Mouse (Mus musculus) heart, adult 8-10 months (tissue): ENCODE data around the gene Cd3d. TPM values are rescaled to one million over a fixed set of nuclear protein-coding genes. Genes with fewer than 3 reads are reported as not detected.
"Not testable (repeated sequence)": the region's sequence is repeated elsewhere in the genome, so short reads cannot be mapped to it uniquely, and the experiment has no call there.

Experiments
- DNase-seq: peaks from one replicate; pipeline ENCODE4 v3.0.0; 2022; ENCODE audit warnings: low spot score
- total RNA-seq, 4 experiments: library from RNA; stranded (reverse); gene quantifications; 2 replicates each; pipeline ENCODE4 v1.2.4; 2022

Cd3d gene
- total RNA-seq: not detected

DNA sequence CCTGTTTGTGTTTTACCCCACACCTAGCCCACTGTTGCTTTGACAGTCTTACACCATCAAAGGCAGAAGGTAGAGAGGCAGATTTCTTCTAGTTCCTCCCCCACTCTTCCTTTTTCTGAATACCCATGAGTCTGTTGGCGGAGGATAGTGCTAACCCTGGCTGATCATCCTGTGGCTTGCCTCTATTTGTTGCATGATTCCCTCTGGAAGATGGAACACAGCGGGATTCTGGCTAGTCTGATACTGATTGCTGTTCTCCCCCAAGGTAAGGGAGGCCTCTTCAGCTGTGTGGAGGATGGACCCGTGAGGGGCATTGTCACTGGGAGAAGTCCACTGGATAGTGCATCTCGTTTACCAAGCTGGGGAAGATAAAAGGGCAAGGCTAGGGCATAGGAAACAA, at the start of gene Cd3d:
Cd3d (plus strand) TSS at position 111 of the 400 bp plus-strand sequence.
- no peak for DNase-seq

DNA sequence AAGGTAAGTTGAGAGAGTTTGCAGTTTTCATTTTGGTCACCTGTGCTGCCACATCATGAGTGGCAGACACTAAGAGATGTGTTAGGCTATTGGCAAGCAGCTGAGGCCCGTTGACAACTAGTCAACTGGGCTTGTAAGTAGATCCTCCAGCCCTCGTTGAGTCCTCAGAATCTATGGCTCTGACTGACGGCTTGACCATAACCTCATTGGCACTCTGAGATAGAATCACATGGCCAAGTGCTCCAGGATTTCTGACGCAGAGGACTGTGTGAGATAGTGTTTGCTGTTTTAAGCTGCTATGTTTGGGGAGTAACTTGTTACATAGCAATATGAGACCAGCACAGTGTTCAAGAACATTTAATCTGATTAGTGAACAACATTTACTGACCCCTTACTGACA, 39.8 kb upstream of the Cd3d start:
- DNase-seq: peak; percentile 43

DNA sequence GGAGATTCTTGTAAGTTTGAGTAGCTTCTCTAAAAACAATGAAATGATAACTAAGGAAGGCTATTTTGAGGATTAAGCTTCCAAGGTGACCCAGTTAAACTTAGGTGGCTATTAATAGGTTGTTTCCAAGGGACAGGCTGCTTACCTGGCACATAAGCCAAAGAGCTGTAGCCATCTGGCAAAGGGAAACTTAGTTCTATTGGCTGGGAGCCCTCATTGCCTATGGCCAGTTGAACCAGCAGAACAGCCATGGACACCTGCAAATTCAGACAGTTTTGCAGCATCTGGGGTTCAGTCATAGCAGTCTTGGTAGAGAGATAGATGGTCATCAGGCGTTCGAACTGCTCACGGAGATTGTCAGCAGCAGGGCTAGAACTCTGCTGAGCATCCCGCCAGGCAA, 39.2 kb upstream of the Cd3d start:
- peak; percentile 60 for DNase-seq

DNA sequence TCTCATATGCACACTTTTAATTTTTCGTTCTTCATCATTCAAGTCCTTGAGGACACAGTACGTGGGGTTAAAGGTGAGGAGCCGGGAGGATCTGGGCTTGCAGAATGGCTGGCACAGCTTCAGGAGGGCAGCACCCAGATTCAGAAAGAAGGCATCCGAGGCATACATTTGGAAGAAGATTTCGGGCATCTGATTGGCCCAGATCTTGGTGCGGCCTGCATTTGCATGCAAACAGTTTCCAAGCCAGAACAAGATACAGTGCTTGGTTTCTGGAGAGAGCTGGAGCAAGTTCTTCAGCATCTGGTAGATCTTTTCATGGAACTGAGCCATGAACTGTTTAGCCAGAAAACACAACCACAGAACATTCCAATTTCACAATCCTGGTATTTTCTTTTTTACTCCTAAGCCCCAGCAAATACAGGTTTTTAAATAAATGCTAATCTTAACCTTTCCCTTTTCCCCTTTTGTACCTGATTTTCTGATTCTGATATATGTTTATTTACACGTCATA, 35.3 kb upstream of the Cd3d start:
- DNase-seq: no peak

DNA sequence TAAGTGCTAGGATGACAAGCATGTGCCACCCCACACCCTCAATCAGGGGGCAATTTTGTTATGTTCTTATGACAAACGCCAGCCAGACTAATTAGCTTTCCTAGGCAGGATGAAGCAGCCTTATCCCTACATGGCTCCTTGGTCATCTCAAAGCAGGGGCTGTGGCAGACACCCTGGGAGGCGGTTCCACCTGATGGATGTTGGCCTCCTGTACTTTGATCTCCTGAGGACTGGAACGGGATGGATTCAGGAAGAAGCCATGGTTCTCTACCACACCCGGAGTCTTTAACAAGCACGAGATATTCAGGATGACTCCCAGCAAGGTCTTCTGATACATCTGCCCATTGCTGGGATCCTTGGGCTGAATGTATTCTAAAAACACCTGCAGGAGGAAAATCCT, 33.8 kb upstream of the Cd3d start:
- DNase-seq: no peak

DNA sequence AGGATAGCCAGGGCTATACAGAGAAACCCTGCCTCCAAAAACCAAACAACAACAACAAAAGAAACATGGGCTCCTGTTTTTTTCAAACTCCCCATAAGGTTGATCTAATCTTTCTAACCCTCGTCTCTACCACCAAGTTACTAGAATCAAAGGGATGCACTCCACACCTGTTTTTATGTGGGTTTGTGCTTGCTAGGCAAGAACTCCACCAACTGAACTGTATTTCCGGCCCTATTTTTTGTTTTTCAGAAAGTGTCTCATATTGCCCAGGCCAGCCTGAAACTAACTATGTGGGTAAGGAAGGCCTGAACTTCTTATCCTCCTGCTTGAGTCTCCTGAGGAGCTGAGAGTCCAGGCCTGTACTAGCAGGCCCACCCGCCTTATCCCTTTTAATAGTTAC, 27.2 kb upstream of the Cd3d start:
- DNase-seq: no peak

DNA sequence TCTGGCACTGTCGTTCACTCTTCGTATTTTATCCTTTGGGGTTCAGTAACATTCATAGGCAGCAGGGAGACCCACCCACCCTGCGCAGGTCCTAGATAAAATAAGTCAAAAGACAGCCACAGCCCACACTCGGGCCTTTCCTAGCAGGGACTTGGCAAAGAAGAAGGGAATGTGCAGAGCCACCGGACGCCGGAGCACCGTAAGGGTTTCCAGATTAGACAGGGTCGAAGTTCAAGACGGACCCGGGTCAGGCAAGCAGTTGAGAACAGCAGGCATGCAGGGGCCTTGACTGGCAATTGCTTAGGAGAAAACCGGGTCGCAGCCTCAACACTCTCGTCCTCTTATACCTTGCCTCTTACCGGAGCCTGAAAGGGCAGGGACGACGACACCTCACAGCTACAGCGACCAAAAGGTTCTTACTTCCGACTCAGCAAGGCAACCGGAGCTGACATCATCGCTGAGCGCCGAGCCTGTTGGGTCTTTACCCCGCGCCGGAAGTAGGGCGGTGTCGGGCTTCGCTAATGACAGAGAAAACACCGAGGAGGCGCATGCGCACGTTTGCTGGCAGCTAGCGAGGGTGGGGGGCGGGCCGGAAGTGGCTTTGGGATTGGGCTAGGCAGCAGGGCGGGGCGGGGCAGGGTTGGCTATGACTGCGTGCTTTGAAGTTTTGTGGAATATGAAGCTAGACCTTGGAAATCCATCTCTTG, 16.3 kb upstream of the Cd3d start, which contains the start of gene Ube4a:
Ube4a (minus strand) TSS at position 475 of the 707 bp plus-strand sequence.
- peak; percentile 99 for DNase-seq

DNA sequence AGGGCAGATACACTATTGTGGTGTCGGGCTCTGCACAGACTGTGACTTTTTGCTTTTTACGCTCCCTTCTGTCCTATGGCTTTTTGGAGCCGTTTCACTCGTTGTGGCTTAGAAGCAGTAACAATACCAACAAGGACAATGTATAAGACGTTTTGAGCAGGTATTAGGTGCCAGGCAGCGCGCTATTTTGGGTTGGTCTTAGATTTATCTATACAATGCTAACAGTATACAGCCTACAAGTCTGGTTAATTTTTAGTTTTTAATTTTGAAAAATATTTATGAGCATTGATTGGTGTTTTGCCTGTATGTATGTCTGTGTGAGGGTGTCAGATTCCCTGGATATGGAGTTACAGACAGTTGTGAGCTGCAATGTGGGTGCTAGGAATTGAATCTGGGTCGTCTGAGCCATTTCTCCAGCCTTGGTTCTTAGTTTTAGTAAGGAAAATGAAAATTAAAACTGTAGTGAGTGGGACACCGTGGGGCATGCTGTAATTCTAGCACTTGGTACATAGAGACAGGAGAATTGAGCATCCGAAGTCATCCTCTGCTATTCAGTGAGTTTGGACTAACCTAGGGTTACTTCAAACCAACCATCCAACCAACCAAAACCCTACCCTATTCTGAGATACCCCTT, 15.6 kb upstream of the Cd3d start:
- DNase-seq: no peak

DNA sequence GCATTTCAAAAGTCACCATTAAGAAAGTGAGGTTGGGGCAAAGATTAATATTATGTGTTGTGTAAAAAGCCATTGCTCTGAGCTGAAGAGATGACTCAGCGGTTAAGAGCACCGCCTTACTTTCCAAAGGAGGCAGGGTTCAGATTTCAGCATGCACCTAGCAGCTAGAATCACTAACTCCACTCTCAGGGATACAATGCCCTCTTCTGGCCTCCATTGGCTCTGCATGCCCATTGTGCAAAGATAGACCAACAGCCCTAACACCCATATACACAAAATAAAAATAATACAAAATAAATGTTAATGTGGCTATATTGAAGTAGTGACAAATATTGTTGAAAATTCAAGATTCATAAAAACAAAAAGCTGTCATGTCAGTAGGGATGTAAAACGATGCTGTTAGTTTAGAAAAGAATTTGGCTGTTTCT, 14.8 kb upstream of the Cd3d start:
- DNase-seq: peak; percentile 82

DNA sequence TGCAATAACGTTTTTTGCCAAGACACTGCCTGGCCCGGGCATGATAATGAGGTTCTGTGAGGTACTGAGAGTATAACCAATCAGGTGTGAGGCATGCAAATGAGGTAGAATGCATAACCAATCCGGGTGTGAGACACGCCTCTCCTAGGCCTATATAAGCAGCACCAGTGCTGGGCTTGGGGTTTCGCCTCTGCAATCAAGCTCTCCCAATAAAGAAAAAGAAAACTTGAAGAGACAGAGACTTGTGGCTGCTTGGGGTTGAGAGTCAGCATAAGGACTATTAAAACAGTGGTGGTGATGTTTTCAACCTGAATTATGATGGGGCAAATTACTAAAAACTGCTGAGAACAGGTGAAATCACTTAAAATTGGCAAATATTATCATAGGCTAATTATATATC, 13.8 kb upstream of the Cd3d start:
- DNase-seq: not testable (repeated sequence)

DNA sequence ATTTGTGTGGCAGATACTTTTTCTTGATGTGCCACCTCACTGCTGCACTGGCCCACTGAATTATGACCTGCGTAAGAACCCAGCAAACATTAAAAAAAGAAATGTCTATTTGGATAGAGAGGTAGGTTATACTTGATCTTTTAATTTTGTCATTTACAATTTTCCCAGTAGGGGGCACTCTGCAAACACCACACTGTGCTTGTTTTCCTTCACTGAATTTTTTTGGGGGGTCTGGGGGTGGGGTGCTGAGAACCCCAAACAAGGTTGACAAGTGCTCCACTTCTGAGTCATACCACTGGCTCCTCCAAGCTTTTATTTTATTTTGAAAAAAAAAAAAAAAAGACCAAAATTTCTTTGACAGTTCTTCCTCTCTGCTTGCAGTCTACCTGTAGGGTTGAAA, 12.1 kb upstream of the Cd3d start:
- DNase-seq: no peak

DNA sequence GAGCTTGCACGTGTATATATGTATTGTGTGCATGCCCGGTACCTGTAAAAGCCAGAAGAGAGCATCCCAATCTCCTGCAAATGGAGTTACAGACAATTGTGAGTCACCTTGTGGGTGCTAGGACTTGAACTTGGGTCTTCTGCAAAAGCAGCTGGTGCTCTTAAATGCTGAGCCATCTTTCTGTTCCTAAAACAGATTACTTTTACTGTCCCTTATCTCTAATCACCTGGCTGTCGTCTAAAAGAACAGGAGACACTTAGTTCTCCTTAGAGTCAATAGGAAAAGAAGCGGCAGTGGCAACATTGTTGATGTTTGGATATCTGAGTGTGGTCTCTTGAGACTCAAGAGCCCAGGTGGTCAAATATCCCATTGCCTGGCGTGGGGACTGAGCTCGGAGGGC, 3.8 kb upstream of the Cd3d start:
- DNase-seq: no peak

DNA sequence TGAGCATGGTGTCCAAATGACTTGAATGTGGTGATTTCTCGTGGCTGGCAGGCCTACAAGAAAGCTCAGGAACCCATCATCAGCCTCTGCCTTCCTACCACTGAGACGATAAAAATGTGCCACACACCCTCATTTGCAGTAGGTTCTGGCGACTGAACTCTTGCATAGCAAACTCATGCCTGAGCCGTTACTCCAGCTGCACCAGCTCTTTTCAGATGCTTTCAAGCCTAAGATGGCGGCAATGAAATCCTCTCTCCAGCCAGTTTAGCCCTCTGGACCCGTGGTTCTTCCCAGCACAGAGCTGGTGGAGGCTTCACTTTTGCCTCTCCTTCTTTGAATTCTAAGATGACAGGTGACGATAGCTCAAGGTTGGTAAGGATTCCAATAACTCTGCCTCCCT, 1.8 kb upstream of the Cd3d start:
- no peak for DNase-seq

DNA sequence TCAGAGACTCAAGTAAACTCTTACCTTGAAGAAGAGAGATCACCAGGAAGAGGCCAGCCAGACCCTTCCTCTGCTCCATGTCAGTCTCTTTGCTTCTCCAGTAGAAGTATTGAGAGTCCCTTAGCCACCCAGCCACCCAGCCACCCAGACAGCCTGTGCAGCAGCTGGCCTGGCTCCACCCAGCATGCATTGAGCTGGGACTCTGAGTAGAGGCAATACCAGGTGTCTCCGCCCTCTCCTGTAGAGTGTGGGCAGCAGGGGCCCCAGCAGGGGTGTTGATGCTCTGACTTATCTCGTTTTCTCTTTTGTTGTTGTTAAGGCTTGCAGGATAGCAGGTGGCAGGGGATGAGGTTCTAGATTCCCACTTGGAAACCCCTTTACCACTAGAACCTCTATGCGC, 1.3 kb upstream of the Cd3d start, which contains the start of gene Cd3g:
Cd3g (minus strand) TSS at position 190 of the 400 bp plus-strand sequence.
- no peak for DNase-seq

DNA sequence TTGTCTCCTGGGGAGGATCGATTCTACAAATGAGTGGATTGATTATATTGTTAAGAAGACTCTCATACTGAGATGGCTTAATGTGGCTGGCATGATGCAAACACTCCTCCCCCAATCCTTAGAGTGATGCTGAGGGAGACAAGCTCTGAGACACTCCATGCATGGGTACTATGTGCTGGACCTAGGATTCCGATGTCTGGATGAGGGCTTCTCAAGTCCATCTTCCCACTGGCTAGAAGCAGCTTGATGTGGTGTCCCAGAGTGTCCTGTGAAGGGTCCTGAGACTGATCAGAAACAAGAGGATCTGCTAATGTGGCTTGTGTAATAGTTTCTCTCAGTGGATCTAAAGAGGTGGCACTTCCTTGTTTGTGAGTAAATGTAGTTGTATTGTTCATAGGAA, 482 bp upstream of the Cd3d start:
- DNase-seq: no peak

DNA sequence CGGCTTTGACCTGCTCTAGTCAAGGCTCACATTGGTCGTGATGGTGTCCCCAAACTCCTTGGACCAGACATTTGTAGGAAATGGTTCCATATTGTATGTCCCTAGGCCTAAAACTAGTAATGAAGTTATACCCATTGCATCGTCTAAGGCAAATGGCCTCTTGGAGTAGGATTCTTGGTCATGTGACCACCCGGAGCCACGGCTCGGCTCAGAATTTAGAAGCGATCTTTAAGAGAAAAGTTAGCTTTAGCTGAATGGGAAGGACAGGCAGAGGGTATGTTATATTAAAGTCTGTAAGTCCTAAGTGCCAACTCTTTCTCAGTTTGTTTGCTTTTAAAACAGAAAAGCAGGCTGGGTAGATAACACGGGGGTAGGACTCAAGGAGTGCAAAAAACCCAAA, 495 bp downstream of the Cd3d start:
- no peak for DNase-seq

DNA sequence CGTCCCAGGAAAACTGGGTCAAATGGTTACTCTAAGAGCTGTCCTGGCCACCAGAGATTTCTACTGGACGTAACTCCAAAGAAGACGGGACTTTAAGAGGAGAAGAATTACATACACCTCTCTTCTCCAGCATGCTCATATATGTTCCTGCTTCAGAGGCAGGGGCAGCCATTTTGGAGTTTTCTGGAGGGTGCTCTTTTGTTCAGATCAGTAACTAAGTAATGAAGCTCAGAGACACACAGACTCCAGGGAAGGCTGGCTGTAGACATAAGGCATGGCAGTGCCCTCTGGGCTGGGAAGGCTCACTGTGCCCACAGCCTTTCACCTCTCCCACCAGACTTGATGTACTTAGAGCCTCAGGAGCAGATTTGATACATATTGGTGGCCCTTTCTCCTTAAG, 945 bp downstream of the Cd3d start:
- DNase-seq: no peak

DNA sequence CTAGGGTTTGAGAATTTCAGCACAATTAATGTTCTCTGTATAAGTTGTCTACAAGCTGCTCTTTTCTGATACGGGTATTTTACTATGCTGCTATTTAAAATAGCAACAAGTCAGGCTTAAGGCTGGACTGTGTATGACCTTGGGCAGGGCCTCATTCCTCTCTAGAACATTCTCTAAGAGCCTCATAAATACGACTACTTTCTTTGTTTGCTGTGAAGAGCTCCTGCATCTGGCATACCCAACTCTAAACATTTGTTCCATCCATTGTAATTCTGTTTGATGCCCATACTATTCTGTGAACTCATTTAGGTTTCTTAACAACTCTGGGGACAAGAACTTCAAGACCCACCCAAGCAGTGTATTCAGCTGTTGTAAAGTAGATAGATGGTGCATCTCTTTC, 1.4 kb downstream of the Cd3d start:
- no peak for DNase-seq

DNA sequence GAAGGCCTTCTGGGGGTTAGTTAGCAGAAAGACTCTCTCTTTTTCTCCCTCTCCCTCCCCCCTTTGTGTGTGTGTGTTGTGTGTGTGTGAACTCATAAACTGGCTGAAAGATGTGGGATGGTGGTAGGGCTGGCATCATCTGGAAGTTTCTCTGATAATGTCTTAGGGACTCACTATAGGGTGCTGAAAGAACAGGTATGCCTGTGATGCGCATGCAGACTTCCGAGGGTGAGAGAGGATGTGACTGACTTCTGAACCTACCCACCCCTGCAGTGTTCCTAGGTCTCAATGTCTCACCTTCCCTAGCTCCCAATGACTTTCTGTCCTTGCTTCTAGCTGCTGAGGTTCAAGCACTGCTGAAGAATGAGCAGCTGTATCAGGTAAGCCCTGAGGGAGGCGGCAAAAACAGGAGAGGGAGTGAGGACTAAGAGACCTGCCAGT, 4.2 kb downstream of the Cd3d start:
- DNase-seq: no peak

DNA sequence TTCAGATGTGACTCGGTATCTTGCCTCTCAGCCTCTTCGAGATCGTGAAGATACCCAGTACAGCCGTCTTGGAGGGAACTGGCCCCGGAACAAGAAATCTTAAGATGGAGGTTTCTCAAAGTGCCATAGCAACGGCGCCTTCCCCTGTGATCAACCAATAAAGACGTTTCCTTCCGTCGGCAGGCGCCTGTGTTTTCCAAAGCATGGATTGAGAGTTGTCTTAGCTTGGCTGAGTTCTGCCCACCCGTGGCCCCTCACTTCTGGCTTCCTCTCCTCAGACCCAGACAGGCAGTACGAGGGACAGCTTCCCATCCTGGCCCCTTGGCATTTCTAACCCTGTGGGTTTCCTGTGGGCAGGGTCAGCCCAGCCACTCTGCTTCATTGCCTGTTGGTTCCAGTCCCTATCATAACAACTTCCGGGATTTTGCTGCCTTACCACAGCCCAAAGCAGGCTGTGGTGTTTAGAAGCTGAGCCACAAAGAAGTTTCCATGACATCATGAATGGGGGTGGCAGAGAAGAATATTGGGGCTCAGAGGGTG, 4.7 kb downstream of the Cd3d start:
- DNase-seq: peak; percentile 19

DNA sequence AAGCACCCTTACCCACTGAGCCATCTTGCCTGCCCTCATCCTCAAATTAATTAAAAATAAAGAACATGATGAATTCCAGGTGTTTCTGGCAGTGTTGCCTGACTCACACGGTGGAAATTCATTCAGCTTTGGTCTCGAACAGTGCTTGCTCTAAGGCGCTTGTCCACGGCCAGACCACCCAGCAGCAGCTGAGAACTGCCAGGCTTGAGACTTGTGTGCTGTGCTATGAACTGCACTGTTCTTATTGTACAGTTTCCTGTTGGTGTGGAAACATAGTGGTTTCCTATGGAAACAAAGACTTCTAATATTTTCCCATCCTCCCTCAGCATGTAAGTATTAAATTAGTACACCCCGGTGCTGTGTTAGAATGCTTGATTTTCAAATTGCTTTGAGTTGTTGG, 5.4 kb downstream of the Cd3d start:
- DNase-seq: no peak

DNA sequence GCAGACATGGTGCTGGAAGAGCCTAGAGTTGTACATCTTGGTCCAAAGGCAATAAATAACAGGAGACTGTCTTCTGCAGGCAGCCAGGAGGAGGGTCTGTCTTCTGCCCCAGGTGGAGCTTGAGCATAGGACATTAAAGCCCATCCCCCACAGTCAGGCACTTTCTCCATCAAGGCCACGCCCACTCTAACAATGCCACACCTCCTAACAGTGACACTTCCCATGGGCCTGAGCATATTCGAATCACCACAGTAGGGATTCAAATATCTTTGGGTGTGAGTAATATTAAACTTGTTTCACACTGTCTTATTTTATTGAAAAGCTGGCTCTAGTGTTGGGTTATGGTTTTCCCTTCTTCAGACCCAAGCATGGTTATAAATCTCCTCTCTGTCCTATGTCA, 10.2 kb downstream of the Cd3d start:
- DNase-seq: no peak

DNA sequence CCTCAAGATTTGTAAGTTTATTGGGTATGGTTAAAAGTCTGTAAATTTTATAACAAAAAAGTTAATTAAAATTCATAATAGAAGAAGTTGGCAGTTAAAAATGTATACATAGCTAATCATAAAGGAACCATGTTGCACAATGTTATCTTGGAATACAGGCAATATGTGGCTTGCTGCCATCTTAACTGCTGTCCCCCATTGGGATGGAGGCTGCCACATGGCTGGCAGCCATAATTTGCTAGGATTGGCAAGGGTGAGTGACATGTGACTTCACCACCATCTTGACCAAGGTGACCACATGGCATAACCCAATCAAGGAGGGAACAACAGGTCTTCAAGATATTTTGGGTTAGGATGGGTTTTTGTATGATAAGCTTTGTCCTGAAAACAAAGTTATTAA, 10.7 kb downstream of the Cd3d start:
- no peak for DNase-seq
